Mouse (Mus musculus) naive thymus-derived CD4-positive, alpha-beta T cell, adult 2 months (primary cell): ENCODE measurements at regions not wholly inside any gene's neighbourhood (a gene's known extent, or its start where the extent isn't known, plus 50 kb on each side); places are given as distances from the start of the nearest gene placed in this dataset.

Source experiments
- DNase-seq: peaks from one replicate; pipeline ENCODE4 v3.0.0-alpha.2; 2011; ENCODE audit warnings: low read depth

DNA sequence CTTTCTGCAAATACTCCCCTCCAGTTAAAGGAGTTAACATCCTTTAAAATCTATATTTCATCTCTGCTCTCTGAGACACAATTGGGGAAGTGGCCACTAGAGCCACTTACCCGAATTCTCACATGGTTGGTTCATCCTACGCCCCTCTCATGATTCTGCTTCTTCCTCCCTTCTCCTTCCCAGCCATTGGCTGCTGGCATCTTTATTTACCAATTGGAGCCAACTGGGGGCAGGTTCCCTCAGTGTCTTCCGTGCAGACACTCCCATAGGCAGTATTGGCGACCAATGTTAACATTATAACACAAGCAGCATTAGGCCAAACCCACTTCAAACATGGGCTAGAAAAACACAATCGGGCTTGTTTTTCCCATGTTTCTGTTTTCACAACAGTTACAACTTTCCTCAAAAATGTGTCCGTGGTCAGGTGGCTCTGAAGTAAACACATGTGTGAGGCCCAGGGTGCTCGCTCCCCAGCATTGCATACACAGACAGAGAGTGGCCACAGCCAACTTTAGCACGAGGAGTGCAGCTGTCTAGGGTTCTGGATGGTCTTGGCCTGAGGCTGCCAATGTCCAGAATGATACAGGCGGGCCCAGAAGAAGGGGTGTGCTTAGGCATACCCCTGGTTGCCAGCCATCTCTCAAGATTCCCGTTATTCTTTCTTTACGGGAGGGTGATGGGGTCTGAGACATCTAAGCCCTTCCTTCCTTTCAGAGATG lies 119.1 kb downstream of the Zfp706 start:
- no peak for DNase-seq

DNA sequence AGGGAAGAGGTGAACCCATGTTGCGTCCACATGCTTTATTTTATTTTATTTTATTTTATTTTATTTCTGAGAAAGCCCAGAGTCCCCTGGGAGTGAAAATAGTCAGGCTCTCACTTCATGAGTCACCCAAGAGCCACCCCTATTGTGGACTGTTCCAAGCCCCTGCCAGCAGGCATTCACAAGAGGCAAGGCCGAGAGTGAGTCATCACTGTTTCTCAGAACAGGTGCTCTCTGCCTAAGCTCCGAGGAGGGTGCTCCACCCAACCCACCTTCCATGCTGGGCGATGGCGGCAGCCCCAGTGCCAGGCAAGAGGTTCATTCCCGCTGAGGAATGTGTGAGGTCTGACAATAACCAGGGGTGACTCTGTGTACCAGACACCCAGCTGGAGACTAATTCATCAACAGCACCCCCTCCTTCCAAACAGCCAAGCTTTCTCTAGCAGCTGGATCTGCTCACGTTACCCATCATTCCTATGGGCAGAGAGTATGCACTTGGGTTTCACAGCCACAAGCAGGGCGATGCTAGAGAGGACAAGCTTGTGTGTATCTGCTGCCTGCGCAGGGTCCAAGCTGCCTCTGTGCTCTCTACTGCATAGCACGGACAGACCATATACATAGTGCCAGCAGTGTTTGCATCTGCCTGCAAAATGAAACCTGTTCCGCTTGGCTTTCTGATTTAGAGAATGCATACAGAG lies 122.8 kb downstream of the Zfp706 start:
- no peak for DNase-seq

DNA sequence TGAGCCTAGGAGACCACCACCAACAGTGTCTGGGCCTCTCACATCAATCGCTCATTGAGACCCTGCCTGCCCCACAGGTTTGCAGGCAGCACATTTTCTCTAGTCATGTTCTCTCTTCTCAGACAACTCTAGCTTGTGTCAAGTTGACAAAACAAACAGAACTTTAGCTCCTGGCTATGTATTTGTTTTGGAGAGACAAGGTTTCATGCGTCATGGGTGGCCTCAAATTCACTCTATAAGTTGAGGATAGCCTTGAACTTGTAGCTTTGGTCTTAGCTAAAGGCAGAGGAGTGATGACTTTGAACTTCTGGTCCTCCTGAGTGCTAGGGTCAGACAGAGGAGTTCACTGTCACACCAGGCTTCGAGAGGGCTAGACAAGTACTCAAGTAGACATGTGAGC lies 123.5 kb downstream of the Zfp706 start:
- DNase-seq = no peak

DNA sequence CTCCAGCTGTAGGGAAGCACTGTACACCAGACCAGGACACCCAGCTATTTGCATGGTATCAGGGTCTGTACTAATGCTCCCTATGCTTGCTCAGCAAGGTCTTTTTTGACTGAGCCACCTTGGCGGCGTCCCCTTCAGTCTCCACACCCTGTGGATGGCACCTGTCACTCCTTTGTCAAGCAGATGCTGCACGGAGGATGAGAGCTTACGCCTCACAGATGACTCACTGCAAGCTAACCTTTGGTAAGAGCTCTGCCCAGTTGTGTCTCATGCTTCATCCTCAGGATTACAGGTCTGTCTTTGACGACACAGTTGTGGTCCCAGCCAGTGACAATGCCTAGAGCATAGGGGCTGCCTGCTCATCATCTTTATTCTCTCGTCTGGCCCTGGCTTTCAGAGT lies 124.4 kb downstream of the Zfp706 start:
- no peak for DNase-seq

DNA sequence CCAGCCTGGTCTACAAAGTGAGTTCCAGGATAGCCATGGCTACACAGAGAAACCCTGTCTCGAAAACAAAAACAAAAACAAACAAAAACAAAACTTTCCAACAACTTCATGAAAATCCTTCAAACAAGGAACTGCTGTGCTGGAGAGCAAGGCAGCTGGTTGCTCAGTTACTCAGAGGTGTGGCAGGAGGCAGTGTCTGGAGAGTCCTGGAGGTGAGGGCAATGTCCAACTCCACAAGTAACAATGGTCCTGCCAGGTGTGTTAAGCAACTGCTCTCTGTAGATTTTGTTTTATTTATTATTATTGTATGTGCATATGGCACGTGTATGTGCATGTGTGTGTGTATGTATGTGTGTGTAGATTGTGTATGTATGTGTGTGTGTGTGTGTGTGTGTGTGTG lies 126.0 kb downstream of the Zfp706 start:
- no peak for DNase-seq

DNA sequence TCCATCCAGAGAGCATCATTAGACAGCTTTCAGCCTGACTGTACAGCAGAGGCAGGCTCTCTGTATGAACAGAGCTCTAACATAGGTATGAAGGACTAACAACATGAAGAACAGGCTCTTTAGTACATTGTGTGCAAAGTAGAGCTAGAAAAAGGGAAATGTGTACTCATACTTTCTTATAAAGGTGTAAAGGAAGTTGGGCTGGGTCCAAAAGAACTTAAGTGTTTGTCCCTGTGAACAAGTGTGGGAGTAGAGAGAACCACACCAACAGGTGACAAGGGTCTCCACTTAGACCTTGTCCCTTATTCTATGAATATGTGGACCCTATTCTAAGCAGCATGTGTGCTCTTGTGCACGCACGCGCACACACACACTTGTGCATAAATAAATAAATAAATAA lies 127.0 kb downstream of the Zfp706 start:
- DNase-seq = no peak

DNA sequence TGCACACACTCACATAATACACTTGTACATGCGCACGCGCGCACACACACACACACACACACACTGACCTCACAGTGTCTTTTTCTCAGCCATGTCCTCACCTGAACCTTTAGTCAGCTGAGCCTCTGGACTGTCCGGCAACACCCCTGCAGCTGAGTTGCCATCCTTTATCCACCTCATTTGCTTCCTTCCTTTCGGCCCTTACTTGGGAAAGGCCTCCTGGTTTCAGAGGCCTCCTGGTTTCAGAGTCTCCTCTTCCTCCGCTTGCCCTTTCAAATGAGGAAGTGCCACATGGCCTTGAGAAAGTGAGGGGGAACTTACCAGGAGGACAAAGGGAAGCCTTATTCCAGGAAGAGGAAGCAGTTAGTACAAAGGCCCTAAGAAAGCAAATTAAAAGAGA lies 128.0 kb downstream of the Zfp706 start:
- DNase-seq = no peak

DNA sequence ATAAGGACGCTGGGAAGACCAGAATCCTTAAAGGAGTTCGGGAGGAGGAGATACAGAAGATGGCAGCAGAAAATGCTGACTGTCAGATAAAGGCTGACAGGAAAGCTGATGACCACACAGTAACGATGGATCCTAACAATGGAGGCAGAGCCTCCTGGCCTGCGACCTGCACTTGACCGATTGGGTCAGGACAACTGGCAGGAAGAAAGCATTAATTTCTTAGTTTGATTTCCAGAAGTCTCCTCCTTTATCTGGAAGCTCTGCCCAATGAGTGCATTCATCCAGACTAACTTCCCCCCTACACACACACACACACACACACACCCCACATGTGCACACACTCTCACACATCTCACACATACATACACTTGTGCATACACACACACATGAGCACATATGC lies 128.6 kb downstream of the Zfp706 start:
- no peak for DNase-seq

DNA sequence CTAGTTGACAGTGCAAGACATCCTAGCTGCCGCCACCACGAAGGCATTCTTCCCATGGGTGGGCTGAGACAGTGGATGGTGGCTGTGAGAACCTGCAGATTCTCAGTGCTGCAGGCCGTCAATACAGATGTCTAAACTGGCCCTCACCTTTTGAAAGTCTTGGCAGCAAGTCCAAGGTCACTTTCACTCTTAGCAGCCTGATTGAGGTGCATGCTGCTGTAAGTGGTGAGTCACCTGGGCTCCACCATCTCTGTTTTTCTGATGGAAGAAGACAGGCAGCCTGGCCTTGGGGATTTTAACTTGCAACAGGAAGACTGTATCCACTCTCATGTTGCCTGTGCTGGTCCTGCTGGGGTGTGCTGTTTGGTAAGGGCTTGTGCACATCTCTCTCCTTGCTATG lies 129.3 kb downstream of the Zfp706 start:
- DNase-seq = no peak

DNA sequence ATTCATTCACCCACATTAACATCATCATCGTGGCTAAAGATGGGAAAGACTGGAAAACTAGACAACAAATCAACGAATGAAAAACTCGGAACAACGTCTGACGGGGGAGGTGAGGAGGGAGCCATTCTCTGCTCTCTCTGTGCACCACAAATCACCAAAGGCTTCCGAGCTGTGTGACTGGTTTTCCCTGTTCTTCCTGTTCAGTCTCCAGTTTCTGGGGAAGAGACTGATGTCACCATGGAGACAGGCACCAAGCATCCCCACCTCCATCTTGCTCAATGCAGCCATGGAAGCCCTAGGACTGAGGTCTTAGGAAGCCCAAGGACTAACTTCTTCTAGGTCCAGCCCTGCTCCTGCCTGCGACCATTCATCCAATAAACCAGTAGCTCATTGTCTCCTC lies 130.1 kb downstream of the Zfp706 start:
- no peak for DNase-seq

DNA sequence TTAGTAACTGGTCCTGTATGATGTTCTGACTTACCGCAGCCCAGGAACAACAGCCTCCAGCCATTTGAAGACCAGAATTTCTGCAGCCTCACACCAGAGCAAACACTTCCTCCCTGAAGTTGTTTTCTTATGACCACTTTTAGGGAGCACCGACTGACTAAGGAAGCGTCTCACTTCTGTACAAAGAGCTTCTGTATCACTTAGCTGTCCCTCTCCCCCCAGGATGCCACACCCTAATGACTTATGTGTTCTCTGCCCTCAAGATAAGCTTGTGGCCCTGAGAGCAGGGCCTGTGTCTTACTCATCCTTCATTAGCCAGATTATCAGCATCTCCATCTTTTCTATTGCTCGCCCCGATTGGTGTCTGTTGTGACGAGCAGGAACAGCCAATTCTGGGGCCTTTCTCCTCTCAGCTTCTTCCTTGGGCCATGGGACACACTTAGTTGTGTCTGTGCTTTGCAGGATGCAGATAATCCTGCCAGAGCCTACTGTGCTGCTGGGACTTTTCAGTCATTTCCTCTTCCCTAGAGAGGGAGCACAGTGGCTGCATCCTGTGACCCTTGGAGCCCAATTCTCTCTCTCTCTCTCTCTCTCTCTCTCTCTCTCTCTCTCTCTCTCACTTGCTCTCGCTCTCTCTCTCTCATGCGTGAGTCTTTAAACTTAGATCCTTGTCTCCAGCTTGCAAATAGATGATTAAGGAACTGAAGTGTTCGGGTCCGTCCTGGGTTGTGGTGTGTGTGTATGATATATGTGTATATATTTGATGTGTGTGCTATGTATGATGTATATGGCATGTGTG lies 131.4 kb downstream of the Zfp706 start:
- no peak for DNase-seq

DNA sequence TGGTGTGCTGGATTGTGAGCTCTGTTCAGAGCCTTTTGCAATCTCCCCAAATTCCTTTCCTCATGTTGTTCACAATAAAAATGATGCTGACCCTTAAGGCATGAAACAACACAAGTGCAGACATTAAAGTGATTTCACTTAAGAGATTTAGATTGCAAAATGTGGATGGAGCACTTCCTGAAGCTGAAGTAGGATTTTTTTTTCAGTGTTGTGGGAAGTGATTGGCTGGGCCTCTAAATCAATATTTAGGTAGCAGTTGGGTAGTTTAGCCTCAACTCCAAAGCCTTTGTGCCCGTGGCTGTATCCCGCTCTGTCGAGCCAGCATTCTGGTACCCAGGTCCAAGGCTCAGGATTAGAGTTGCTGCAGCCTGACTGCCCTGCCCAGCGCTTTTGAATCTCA lies 133.0 kb downstream of the Zfp706 start:
- DNase-seq = no peak

DNA sequence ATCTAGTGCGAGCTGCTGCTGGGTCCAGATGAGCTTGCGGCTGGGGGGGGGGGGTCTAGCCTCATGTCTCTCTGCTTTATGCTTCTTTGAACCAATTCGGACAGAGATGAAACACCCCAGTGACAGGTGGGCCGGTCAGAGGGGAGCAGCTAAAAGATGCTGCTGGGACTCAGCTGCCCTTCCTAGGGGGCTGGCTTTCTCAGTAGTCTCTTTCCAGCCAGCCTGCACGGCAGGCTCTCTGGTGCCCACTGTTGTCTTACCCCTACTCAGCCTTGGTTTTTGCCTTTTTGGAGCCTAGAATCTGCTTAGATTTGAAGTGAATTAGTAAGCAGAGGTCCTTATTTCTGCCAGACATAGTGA lies 133.7 kb downstream of the Zfp706 start:
- no peak for DNase-seq

DNA sequence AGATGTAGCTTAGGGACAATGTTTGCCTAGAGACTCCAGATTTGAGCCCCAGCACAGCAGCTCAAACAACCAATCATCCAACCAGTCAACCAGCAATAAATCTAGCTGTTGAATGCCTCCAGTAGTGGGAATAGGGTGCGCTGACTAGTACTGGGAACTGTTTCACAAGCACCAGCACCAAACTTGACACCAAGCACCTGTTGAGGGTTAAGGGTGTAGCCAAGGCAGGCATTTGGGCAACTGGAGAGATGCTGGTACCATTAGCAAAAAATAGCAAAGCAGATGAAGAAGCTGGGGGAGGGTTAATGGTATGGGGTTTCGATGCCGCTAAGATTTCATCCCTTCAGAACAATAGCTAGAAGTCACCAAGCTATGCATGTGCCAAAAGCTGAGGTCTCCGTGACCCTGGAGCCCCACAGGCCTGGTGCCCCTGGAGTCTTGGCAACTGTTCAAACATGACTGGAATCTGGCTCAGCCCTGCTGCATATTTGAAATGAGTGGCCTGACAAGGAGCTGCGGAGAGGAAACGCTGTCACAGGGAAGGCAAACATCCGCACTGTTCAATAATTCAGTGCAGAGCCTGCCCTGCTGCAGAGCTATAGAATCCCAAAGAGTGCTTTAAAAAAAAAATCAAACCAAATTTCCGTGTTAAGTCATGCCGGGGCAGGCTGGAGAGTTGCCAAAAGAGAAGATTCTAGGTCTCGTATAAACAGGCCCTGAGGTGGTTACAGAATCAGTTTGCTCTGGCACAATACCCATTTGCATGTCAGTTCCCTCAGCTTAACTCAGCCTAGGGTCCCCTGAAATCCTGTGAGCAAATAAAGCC lies 134.3 kb downstream of the Zfp706 start:
- no peak for DNase-seq

DNA sequence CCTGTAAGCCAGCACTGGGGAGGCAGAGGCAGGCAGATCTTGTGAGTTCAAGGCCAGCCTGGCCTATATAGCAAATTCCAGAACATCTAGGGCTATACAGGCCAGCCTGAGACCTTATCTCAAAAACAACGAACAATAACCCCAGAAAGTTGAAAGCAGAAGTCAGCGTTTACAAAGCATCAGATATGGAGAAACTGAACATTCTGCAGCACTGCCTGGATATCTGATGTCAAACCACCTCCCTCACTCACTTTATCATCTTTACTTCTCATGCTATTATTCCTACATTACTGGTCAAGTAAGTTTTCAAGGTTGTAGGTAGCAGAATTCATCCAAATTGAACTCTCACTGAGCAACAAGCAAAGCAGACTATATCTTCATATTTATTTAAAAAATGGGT lies 135.0 kb downstream of the Zfp706 start:
- no peak for DNase-seq

DNA sequence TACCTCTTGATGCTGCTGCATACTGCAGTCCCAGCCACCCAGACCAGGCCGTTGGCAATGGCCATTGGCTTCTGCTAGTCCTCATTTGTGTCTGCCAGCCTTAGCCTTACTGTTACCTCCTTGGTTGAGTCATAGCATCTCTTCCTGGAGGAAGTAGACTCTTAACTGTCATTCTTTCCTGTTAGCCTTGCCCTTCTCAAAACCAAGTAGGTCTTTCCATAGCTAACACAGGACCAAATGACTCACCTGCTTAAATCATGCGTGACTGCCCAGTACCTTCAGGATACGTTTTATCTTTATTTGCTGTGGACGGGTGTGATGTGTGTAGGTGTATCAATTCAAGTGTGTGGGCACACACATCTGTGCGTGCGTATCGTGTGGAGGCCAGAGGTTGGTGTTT lies 136.9 kb downstream of the Zfp706 start:
- DNase-seq = no peak

DNA sequence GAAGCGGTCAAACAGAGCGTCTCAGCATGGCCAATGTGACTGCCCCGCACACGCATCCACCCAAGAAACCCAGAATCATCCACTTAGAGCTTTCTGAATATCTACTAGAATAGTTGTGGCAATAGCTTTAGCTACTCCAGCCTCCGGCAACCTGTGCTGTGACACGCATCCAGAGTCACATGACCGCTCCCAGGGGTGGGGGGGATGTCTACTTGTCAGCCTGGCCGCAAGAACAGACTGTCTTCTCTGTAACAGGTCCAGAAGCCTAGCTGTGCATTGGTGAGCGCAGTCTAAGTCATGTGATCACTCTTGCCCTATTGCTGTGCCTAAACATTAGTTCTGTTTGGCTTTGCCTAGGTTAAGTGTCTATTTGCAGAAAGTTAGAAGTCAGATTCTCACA lies 137.5 kb downstream of the Zfp706 start:
- DNase-seq = no peak

DNA sequence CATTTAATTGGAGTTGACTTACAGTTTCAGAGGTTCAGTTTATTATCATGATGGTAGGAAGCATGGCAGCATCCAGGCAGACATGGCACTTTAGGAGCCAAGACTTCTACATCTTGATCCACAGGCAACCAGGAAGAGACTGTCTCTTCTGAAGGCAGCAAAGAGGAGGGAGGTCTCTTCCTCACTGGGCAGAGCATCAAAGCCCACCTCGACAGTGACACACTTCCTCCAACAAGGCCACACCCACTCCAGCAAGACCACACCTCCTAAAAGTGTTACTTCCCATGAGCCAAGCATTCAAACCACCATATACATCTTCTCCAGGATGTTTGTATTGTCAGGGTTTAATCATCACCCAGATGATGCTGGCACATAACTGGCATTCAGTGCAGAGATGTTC lies 141.5 kb downstream of the Zfp706 start:
- DNase-seq = peak; percentile 50

DNA sequence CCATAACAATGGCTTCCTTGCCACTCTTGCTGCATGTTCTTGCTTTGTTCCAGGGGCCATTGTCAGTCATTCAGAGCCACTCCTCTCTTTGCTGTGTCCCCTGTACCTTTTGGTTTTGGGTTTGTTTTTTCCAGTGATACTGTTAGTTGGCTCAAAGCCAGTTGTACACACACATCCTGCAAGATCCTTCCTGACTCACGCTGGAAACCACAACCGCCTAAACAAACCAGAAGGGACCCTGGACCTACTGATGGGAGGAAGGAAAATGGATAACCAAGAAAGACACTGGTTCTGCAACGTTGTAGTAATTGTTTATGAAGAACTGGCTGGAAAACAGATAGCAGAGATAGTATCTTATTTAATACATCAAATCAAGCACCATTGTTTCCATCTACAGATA lies 142.2 kb downstream of the Zfp706 start:
- peak; percentile 38 for DNase-seq

DNA sequence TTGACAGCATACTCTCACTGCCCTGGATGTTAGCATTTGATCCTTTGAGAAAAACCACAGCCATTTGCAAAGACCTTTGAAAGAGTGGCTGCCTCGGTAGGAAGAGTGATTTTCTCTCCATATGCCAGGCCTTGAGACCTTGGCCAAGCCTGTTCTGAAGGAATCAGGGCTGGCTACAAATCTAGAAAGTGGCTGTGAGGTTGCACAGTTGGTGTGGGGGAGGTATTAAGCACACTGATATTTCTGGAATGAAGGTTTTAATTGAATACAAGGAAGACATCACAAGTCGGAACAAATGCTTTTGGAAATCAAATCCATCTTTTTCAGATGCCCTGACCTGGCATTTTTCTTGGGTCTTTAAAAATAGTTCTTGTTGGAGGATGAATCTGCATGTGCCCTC lies 143.5 kb downstream of the Zfp706 start:
- DNase-seq = no peak

DNA sequence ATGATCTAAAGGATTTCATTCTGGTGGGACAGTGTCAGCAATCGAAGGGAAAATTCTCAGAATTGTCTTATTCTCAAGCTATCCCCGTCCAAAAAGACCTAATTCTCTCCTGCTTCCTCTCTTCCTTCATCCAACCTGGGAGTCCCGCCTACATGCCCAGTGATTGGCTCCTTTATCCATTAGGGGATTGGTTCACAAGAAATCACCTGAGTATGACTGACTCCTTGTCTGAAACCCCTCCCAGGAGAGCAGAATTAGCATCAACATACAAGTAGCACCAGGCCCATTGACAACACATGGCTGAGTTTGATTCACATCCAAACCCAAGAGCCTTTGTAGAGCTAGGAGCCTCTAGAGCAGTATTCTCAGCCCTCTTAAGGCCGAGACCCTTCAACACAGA lies 148.9 kb downstream of the Zfp706 start:
- DNase-seq = no peak

DNA sequence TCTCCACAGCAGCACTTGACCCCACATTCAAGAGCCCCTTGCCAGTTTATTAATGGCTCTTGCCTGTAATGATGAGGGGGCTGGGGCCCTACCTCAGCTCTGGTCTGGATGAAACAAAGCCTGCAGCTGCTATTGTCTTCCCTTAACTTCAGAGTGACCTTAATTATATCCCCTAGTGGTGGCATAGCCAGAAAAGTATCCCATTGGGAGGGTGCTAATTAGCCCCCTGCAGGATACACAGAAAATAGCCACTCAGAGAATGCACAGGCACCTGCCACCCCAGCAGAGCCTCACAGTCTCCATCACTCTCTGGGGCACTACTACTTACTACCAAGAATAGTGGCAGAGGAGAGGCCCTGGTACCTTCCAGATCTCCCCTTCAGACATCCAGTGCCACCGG lies 150.0 kb downstream of the Zfp706 start:
- no peak for DNase-seq
